Mouse (Mus musculus) midbrain, embryonic 15.5 days (tissue): ENCODE results near the gene Agbl4. TPM values are rescaled to one million over a fixed set of nuclear protein-coding genes. Genes with fewer than 3 reads are reported as not detected.

Experiments
- ATAC-seq: fragments of 200-750 bp; cut with Nextera tagmentation; replicated peaks from 2 replicates; pipeline ENCODE4 v1.8.0; 2017; ENCODE audit warnings: moderate TSS enrichment
- H3K27ac ChIP-seq: fragments of 300-500 bp; sonication (generic); 2 replicates; pipeline ENCODE4 v1.5.1; 2015; ENCODE audit warnings: mild to moderate bottlenecking, inconsistent platforms
- H3K27me3 ChIP-seq: fragments of 300-500 bp; sonication (generic); replicated peaks from 2 replicates; pipeline ENCODE4 v1.6.1; 2015; ENCODE audit warnings: inconsistent platforms
- H3K36me3 ChIP-seq: fragments of 300-500 bp; sonication (generic); replicated peaks from 2 replicates; pipeline ENCODE4 v1.6.1; 2015; ENCODE audit warnings: inconsistent platforms
- H3K4me1 ChIP-seq: fragments of 300-500 bp; sonication (generic); 2 replicates; pipeline ENCODE4 v1.6.1; 2015; ENCODE audit warnings: inconsistent platforms
- H3K4me2 ChIP-seq: fragments of 300-500 bp; sonication (generic); 2 replicates; pipeline ENCODE4 v1.6.1; 2015; ENCODE audit warnings: inconsistent platforms, mild to moderate bottlenecking, moderate library complexity
- H3K4me3 ChIP-seq: fragments of 300-500 bp; sonication (generic); 2 replicates; pipeline ENCODE4 v1.5.1; 2015; ENCODE audit warnings: mild to moderate bottlenecking, inconsistent platforms
- H3K9ac ChIP-seq: fragments of 300-500 bp; sonication (generic); 2 replicates; pipeline ENCODE4 v1.6.1; 2015; ENCODE audit warnings: mild to moderate bottlenecking, inconsistent platforms
- H3K9me3 ChIP-seq: fragments of 300-500 bp; sonication (generic); 2 replicates; pipeline ENCODE4 v1.6.1; 2016; ENCODE audit warnings: inconsistent platforms
- WGBS: fragments of 180-500 bp; shearing (Covaris S2); methylation state at CpG from one replicate; pipeline ENCODE4 v1.1.7; 2015; ENCODE audit warnings: mixed read lengths; 5-methylcytosine and 5-hydroxymethylcytosine counted together
- polyA plus RNA-seq: library from polyadenylated mRNA; unstranded; fragments of >200 nt; fragmentation: Nextera tagmentation; extraction: Ambion mirVana; gene quantifications from 2 replicates; pipeline ENCODE4 v1.2.1, GENCODE M21; 2015

The Agbl4 gene
- polyA plus RNA-seq, 1 experiment from 2014 or later, result 2.7 TPM

- no peaks in the 10 kb centered on the region for H3K27me3 ChIP-seq
- H3K4me1 ChIP-seq, result no peaks in the 10 kb centered on the region
- no peaks in the 10 kb centered on the region for H3K36me3 ChIP-seq
- H3K27ac ChIP-seq, result no peak overlapping the region
- H3K4me3 ChIP-seq, result no peak overlapping the region
- no peaks in the 10 kb centered on the region for H3K9me3 ChIP-seq
- no peak for ATAC-seq
- H3K9ac ChIP-seq, result no peak overlapping the region
- H3K4me2 ChIP-seq, result no peak overlapping the region
- 90% methylated on average over 2 of the region's 2 CpGs for WGBS
Measured at GRCm38 (mm10) chr4:111530537-111530936, 1133.1 kb downstream of the Agbl4 start.

- no peak for ATAC-seq
- Histone ChIP-seq H3K4me1 (no peaks in the 10 kb centered on the region), H3K9ac (no peak overlapping the region), H3K9me3 (no peaks in the 10 kb centered on the region), H3K4me3 (no peak overlapping the region), H3K36me3 (no peaks in the 10 kb centered on the region), H3K27me3 (no peaks in the 10 kb centered on the region), H3K27ac (no peak overlapping the region), H3K4me2 (no peak overlapping the region)
- WGBS, result 83% methylated on average over 2 of the region's 2 CpGs
Measured at GRCm38 (mm10) chr4:111544684-111545083, 1147.2 kb downstream of the Agbl4 start.

- no peak for ATAC-seq
- Histone ChIP-seq H3K27ac (no peak overlapping the region), H3K4me2 (no peak overlapping the region), H3K27me3 (no peaks in the 10 kb centered on the region), H3K4me3 (no peak overlapping the region), H3K36me3 (no peaks in the 10 kb centered on the region), H3K9me3 (no peaks in the 10 kb centered on the region), H3K9ac (no peak overlapping the region), H3K4me1 (no peaks in the 10 kb centered on the region)
- WGBS, result 76% methylated on average over 7 of the region's 7 CpGs
Measured at GRCm38 (mm10) chr4:111546009-111546408, 1148.5 kb downstream of the Agbl4 start.

GRCm38 (mm10) chr4:111555426-111555825, 1158.0 kb downstream of the Agbl4 start:
- H3K27me3 ChIP-seq, result no peaks in the 10 kb centered on the region
- no peak overlapping the region for H3K27ac ChIP-seq
- no peak overlapping the region for H3K4me3 ChIP-seq
- H3K9me3 ChIP-seq, result no peaks in the 10 kb centered on the region
- no peak overlapping the region for H3K4me2 ChIP-seq
- WGBS, result 65% methylated on average over 2 of the region's 2 CpGs
- ATAC-seq, result no peak
- no peaks in the 10 kb centered on the region for H3K4me1 ChIP-seq
- no peaks in the 10 kb centered on the region for H3K36me3 ChIP-seq
- no peak overlapping the region for H3K9ac ChIP-seq

GRCm38 (mm10) chr4:111577087-111577773, 1179.8 kb downstream of the Agbl4 start:
- WGBS, result 86% methylated on average over 10 of the region's 10 CpGs
- no peak overlapping the region for H3K4me3 ChIP-seq
- H3K27ac ChIP-seq, result no peak overlapping the region
- H3K9me3 ChIP-seq, result no peaks in the 10 kb centered on the region
- no peaks in the 10 kb centered on the region for H3K36me3 ChIP-seq
- ATAC-seq, result no peak
- H3K4me1 ChIP-seq, result peaks cover 9% of the 10 kb centered on the region
- H3K27me3 ChIP-seq, result no peaks in the 10 kb centered on the region
- no peak overlapping the region for H3K9ac ChIP-seq
- H3K4me2 ChIP-seq, result no peak overlapping the region

GRCm38 (mm10) chr4:111579115-111579862, 1181.8 kb downstream of the Agbl4 start:
- Histone ChIP-seq H3K9me3 (no peaks in the 10 kb centered on the region), H3K27ac (0 out of 2 replicates have a peak overlapping the region, but pooled peaks have one; percentile 11), H3K4me2 (no peak overlapping the region), H3K27me3 (no peaks in the 10 kb centered on the region), H3K4me1 (peaks cover 9% of the 10 kb centered on the region), H3K4me3 (no peak overlapping the region), H3K36me3 (no peaks in the 10 kb centered on the region), H3K9ac (no peak overlapping the region)
- ATAC-seq, result peak; percentile 66
- WGBS, result 38% methylated on average over 4 of the region's 4 CpGs

- no peak overlapping the region for H3K4me2 ChIP-seq
- peaks cover 9% of the 10 kb centered on the region for H3K4me1 ChIP-seq
- H3K36me3 ChIP-seq, result no peaks in the 10 kb centered on the region
- no peak overlapping the region for H3K4me3 ChIP-seq
- WGBS, result 20% methylated on average over 4 of the region's 4 CpGs
- H3K9me3 ChIP-seq, result no peaks in the 10 kb centered on the region
- no peaks in the 10 kb centered on the region for H3K27me3 ChIP-seq
- peak; percentile 68; the same call in 1 of the 2 replicates for ATAC-seq
- H3K27ac ChIP-seq, result 0 out of 2 replicates have a peak overlapping the region, but pooled peaks have one; percentile 11
- no peak overlapping the region for H3K9ac ChIP-seq
Measured at GRCm38 (mm10) chr4:111579863-111580224, 1182.4 kb downstream of the Agbl4 start.

- H3K4me3 ChIP-seq, result no peak overlapping the region
- H3K9ac ChIP-seq, result no peak overlapping the region
- H3K36me3 ChIP-seq, result no peaks in the 10 kb centered on the region
- ATAC-seq, result peak; percentile 57; the same call in 1 of the 2 replicates
- WGBS, result 86% methylated on average over 1 of the region's 1 CpGs
- no peaks in the 10 kb centered on the region for H3K9me3 ChIP-seq
- H3K4me1 ChIP-seq, result peaks cover 9% of the 10 kb centered on the region
- H3K4me2 ChIP-seq, result no peak overlapping the region
- no peak overlapping the region for H3K27ac ChIP-seq
- H3K27me3 ChIP-seq, result no peaks in the 10 kb centered on the region
Measured at GRCm38 (mm10) chr4:111580239-111580638, 1182.8 kb downstream of the Agbl4 start.

- H3K36me3 ChIP-seq, result no peaks in the 10 kb centered on the region
- H3K9me3 ChIP-seq, result no peaks in the 10 kb centered on the region
- no peak overlapping the region for H3K4me3 ChIP-seq
- H3K4me1 ChIP-seq, result peaks cover 9% of the 10 kb centered on the region
- H3K27me3 ChIP-seq, result no peaks in the 10 kb centered on the region
- WGBS, result 72% methylated on average over 10 of the region's 10 CpGs
- no peak overlapping the region for H3K9ac ChIP-seq
- no peak overlapping the region for H3K27ac ChIP-seq
- H3K4me2 ChIP-seq, result no peak overlapping the region
- ATAC-seq, result no peak; the same call in 1 of the 2 replicates
Measured at GRCm38 (mm10) chr4:111583562-111584237, 1186.2 kb downstream of the Agbl4 start.

- Histone ChIP-seq H3K9me3 (no peaks in the 10 kb centered on the region), H3K36me3 (no peaks in the 10 kb centered on the region), H3K27me3 (no peaks in the 10 kb centered on the region), H3K27ac (no peak overlapping the region), H3K9ac (no peak overlapping the region), H3K4me2 (no peak overlapping the region), H3K4me3 (no peak overlapping the region), H3K4me1 (peaks cover 7% of the 10 kb centered on the region)
- WGBS, result 75% methylated on average over 7 of the region's 7 CpGs
- ATAC-seq, result no peak
Measured at GRCm38 (mm10) chr4:111584286-111584685, 1186.8 kb downstream of the Agbl4 start.

GRCm38 (mm10) chr4:111588211-111588610, 1190.8 kb downstream of the Agbl4 start:
- 94% methylated on average over 1 of the region's 1 CpGs for WGBS
- Histone ChIP-seq H3K9me3 (no peaks in the 10 kb centered on the region), H3K4me2 (no peak overlapping the region), H3K27me3 (no peaks in the 10 kb centered on the region), H3K9ac (no peak overlapping the region), H3K36me3 (no peaks in the 10 kb centered on the region), H3K27ac (no peak overlapping the region), H3K4me1 (no peaks in the 10 kb centered on the region), H3K4me3 (no peak overlapping the region)
- no peak for ATAC-seq

GRCm38 (mm10) chr4:111589467-111590170, 1192.2 kb downstream of the Agbl4 start:
- Histone ChIP-seq H3K27me3 (no peaks in the 10 kb centered on the region), H3K4me2 (no peak overlapping the region), H3K4me1 (no peaks in the 10 kb centered on the region), H3K36me3 (no peaks in the 10 kb centered on the region), H3K27ac (no peak overlapping the region), H3K9me3 (no peaks in the 10 kb centered on the region), H3K9ac (no peak overlapping the region), H3K4me3 (no peak overlapping the region)
- 87% methylated on average over 4 of the region's 4 CpGs for WGBS
- ATAC-seq, result no peak
